Mouse (Mus musculus): ENCODE results near the gene Lrrc31.
A peak's percentile ranks its signal among the peaks of the same experiment; 100 is the strongest.

The Lrrc31 gene

DNA sequence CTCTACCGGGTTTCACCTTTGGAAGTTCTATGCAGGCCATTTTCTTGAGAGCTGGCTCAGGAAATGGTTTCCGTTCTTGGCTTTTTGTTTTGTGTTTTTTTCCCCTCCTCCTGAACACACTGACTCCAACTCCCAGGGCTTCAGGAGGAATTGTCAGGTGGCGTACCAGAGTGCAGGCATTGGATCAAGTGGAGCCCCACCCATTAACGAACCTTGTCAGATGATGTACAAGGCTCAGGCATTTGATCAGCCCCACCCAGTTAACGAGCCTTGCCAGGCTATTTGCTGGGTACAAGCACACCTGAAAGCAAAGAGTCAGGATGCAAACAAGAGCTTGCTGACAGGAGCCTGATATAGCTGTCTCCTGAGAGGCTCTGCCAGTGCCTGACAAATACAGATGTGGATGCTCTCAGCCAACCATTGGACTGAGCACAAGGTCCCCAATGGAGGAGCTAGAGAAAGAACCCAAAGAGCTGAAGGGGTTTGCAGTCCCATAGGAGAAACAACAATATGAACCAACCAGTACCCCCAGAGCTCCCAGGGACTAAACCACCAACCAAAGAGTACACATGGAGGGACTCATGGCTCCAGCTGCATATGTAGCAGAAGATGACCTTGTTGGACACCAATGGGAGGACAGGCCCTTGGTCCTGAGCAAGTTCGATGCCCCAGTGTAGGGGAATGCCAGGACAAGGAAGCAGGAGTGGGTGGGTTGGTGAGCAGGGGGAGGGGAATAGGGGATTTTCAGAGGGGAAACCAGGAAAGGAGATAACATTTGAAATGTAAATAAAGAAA is at the start of gene Lrrc31:
Gene Lrrc31, minus strand, starts transcription at position 133 of the 795 bp plus-strand sequence.
- DNase-seq (ENCODE audit: low read depth, low spot score) = peak; percentile 76

- no peak for DNase-seq (ENCODE audit: low read depth, low spot score)
These were observed 48.7 kb upstream of the Lrrc31 start for GRCm38 (mm10) chr3:30748316-30748715.

DNA sequence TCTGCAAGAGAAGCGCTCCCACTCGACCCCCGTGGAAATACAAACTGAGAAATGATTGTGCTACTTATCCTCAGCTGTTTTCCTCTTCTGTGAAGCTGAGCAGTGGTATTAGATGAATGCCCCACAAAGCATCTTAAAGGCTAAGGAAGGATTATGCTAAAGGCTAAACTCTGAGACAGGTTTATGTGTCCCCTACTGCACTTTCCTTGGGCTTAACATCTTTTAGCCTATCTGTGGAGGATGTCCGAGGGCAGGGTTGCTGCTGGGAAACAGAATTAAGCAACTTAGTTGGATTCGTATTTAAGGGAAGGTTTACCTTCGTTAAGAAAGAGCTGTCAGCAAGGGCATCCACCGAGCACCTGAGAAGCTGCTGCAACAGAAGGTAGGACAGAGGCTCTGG is 46.4 kb upstream of the Lrrc31 start, which contains the start of gene Samd7:
Gene Samd7, plus strand, starts transcription at position 288 of the 400 bp plus-strand sequence.
- DNase-seq (ENCODE audit: low read depth, low spot score) = no peak

DNA sequence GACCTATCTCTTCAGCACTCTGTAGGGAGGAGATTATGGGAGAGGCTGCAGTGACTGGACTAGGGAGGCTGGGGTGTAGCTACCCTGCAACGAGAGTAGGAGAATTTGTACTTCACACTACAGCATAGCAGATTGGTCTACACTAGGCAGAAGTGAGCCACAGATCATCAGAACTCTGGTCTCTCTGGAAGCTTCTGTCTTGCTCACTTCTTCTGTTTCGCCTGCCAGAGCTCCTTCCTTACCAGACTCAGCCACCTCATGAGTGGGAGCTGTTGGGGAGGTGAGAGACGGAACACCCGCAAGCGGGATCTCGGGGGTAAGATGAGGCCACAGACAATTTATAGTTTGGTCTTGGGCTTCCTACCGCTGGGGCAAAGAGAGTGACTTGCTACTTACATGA is 43.2 kb upstream of the Lrrc31 start:
- DNase-seq (ENCODE audit: low read depth, low spot score) = no peak

DNA sequence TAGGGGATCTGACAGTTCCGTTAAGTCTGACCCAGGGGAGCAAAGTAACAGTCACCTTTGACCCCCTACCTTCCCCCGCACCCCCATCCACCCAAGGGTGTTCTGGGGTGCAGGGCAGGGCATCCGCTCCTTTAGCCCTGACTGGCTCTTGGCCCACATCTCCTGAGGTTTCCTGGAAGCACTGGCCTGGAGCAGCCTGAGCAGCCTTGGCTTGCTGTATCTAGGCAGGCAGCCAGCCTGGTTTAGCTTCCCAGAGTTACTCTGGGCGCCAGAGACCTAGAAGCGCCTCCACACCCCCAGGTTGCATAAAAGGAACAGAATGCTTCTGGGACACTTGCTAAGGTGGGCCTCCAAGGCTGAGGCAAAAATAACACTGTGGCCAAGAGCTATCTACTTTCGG is 41.7 kb upstream of the Lrrc31 start:
- DNase-seq (ENCODE audit: low read depth, low spot score) = no peak

- peak; percentile 28 for DNase-seq (ENCODE audit: low read depth, low spot score)
These were observed 37.2 kb upstream of the Lrrc31 start for GRCm38 (mm10) chr3:30736809-30737208.

DNA sequence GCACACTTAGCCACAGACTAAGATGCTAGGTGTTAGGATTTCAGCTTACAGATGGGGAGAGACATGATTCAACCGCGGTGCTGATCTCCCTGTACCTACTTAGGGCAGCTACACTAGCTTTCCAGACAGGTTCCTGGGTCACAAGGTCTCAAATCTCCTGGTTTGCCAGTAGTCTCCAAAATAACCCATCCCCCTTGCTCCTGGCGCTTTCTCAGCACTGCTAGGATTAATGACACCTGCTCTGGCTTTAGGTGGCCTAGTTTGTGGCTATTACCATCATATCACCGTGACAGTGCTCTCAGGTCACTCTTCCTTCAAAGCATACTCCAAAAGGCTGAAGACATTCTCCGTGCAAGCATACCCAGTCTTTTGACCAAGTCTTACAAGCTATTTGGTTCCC is 29.4 kb upstream of the Lrrc31 start:
- no peak for DNase-seq (ENCODE audit: low read depth, low spot score)

- no peak for DNase-seq (ENCODE audit: low read depth, low spot score)
These were observed 27.6 kb upstream of the Lrrc31 start for GRCm38 (mm10) chr3:30727209-30727608.

GRCm38 (mm10) chr3:30725514-30725913 is 25.9 kb upstream of the Lrrc31 start:
- peak; percentile 88 for DNase-seq (ENCODE audit: low read depth, low spot score)

GRCm38 (mm10) chr3:30724848-30725465 is 25.3 kb upstream of the Lrrc31 start:
- DNase-seq (ENCODE audit: low read depth, low spot score) = peak; percentile 44

GRCm38 (mm10) chr3:30724105-30724824 is 24.6 kb upstream of the Lrrc31 start:
- DNase-seq (ENCODE audit: low read depth, low spot score) = peak; percentile 92

GRCm38 (mm10) chr3:30723179-30723578 is 23.5 kb upstream of the Lrrc31 start:
- no peak for DNase-seq (ENCODE audit: low read depth, low spot score)

DNA sequence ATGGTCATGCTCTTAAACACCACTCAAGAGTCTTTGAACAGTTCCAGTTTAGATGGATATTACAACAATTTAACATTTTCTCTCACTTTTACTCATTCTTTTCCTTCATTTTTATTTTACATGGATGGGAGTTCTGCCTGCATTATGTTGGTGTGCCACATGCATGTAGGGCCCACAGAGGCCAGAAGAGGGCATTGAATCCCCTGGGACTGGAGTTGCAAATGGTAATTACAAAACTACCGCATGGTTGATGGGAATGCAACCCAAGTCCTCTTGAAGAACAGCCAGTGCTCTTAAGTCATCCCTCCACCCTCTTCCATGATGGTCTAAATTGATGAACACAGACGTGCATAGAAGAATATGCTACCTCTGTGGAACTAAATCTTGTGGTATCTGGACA is 22.8 kb upstream of the Lrrc31 start:
- peak; percentile 55 for DNase-seq (ENCODE audit: low read depth, low spot score)

- DNase-seq (ENCODE audit: low read depth, low spot score) = peak; percentile 74
These were observed 22.4 kb upstream of the Lrrc31 start for GRCm38 (mm10) chr3:30722036-30722435.

GRCm38 (mm10) chr3:30718649-30719048 is 19.0 kb upstream of the Lrrc31 start:
- DNase-seq (ENCODE audit: low read depth, low spot score) = no peak

GRCm38 (mm10) chr3:30713334-30713733 is 13.7 kb upstream of the Lrrc31 start:
- DNase-seq (ENCODE audit: low read depth, low spot score) = no peak

DNA sequence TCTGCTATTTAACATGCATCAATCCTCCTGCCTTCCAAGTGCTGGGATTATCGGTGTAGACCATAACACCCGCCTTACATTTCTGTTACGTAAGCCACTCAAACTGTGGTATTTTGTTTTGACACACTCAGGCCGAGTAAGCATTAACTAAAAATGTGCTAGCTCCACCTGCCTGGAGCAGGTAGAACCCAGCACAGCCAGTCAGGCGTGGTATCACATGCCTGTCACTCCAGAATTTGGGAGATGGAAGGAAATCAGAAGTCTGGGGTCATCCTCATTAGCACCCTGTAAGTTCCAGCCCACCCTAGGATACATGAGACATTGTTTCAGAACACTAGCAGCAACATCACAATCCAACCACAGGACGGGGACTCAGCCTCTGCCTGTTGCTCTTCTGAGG is 10.5 kb upstream of the Lrrc31 start:
- no peak for DNase-seq (ENCODE audit: low read depth, low spot score)

DNA sequence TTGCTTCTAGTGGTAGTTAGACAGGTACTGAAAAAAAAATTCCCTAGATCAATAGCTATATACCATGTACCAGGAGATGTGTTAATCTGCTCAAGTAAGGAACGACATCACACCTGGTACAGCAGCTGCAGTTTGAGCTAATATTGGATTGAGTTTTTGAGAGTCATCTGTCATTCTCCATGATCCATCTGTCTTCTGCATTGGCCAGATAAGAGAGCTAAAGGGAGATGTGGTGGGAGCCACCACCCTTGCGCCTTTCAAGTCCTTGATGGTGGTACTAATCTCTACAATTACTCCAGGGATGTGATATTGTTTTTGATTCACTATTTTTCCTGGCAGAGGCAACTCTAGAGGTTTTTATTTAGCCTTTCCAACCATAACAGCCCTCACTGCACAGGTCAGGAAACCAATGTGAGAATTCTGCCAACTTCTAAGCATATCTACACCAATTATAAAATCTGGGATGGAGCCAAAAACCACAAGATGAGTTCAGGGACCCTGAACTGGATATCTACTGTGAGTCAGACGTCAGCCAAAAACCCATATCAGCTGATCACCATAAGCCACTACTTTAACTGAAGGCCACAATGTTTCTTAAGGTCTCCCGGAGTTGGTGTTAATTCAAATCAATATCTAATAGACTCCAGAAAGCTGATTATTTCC is 7.1 kb upstream of the Lrrc31 start:
- no peak for DNase-seq (ENCODE audit: low read depth, low spot score)

DNA sequence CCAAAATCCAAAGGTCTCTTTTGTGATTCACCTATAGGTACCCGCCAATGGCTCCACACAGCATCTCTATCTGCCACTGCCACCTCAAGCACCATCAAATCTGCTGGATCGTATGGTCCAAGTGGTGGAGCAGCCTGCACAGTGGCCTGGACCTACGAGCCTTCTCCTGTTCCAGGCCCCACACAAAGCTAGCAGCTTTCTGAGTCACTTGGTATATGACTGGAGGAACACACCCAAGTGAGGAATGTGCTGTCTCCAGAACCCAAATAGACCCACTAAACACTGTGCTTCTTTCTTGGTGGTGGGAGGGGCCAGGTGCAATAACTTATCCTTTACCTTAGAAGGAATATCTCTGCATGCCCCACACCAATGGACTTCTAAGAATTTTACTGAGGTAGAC is 6.3 kb upstream of the Lrrc31 start:
- DNase-seq (ENCODE audit: low read depth, low spot score) = peak; percentile 31

DNA sequence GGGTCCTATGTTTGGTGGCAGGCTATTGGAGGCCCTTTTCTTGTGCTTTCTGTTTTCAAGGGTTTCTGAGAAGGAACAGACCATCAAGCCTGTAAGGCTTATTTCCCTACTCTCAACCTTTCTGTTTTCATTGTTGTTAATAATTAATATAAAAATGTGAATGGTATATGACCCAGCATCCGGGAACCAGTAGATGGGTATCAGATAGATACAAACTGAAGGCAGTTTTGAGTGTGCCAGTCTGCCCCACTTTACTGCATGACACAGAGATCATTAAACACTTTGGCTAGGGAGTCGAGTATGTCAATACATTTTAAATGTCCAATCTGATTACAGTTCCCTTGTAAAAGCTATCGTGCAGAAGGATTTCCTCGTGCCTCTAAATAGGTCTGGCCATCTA is 1.8 kb downstream of the Lrrc31 start:
- no peak for DNase-seq (ENCODE audit: low read depth, low spot score)

GRCm38 (mm10) chr3:30696346-30696745 is 3.3 kb downstream of the Lrrc31 start:
- DNase-seq (ENCODE audit: low read depth, low spot score) = peak; percentile 84

DNA sequence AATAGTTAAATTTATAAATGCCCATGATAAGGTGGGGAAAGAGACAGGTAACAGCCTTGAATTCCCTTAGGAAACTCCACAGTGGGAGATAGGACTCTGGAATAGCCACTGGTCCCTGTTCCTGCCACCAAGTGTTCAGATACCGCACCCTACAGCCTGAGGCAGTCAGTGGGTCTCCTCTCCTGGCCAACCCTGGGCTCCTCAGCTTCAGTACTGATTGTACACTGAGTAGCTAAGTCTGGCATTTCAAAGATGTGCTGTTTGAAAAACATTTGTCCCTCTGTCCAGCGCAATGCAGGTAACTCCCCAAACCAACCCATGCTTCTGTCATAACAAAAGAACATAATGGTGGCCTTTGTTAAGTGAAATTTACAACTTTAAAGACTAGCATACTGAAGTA is 4.0 kb downstream of the Lrrc31 start:
- no peak for DNase-seq (ENCODE audit: low read depth, low spot score)
